Mouse (Mus musculus): Measurements from ENCODE around the gene Dock11.

The Dock11 gene

DNA sequence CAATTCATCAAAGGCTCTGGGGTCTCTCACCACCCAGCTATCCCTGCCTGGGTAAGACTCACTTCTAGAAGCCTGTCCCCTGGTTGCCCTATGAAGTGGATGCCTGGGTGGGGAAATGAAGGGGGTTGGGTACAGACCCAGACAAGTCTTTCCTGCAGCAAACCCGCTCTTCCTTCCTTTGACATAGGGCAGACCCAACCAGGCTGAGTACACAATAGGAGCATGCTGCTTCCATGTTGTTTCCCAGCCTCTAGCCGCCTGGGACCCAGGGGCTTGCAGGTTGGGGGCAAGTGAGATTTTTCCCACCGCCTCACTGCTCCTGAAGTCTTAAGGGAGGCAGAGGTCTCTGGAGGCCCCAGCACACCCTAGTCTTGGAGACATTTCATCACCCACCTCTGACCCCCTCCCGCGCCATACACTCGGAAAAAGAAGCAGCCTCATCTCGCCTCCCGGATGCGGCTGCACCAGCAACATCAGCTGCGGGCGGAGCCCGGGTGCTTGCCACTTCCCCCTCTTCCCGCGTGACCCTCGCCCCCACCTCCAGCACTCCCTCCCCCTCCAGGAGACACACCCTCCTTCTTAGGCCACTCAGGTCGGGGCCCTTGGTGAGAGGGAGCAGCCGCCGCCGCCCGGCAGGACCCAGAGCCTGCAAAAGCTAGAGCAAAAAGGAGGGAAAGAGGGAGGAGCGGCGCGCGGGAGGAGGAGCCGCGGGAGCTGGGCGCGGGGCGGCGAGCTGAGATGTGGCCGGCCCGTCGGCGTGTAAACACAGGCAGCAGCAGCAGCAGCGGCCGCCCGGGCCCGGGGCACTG lies at the start of gene Dock11:
TSS of gene Dock11 (plus strand) at position 746 of the 809 bp plus-strand sequence.
- DNase-seq (ENCODE audit: low spot score): peak; percentile 69

GRCm38 (mm10) chrX:35879703-35880102 lies 8.9 kb upstream of the Dock11 start:
- DNase-seq (ENCODE audit: low spot score): no peak

DNA sequence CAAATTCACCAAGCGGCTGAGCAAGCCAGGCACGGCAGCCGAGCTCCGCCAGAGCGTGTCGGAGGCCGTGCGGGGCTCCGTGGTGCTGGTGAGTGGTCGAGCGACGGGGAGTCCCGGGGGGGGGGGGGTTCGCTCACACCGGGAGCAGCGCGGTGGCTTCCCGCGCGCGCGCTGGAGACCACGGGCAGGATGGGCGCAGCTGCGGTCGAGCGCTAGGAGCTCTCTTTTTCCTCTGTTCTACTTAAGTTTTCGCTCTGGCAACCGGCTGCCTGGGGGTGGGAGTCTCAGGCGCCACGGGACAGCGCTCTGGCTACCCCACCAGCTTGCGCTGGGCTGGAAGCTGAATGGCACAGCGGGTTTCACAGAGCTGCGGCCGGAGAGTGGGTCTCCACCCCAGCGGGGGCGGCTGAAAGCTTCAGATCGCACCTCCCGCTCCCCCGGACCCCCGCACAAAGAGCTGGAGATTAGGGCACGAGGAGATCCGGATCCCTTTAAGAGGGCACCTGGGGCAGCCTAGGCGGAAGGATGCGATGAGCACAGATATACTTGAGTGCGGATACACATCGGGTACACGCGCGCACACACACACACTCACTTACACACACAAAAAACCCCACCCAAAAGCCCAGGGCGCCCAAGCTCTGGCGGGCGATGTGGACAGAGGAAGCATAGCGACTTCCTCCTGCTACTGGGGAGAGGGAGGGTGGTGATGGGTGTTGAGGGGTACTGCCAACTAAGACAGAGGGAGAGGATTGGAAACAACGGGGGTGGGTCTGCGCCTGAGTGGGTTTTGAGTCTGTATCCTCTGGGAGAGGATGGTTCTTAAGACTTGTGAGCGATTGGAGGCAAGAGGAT lies 540 bp downstream of the Dock11 start:
- DNase-seq (ENCODE audit: low spot score): peak; percentile 38

- no peak for DNase-seq (ENCODE audit: low spot score)
Measured at GRCm38 (mm10) chrX:35889800-35890106, 1.1 kb downstream of the Dock11 start.

DNA sequence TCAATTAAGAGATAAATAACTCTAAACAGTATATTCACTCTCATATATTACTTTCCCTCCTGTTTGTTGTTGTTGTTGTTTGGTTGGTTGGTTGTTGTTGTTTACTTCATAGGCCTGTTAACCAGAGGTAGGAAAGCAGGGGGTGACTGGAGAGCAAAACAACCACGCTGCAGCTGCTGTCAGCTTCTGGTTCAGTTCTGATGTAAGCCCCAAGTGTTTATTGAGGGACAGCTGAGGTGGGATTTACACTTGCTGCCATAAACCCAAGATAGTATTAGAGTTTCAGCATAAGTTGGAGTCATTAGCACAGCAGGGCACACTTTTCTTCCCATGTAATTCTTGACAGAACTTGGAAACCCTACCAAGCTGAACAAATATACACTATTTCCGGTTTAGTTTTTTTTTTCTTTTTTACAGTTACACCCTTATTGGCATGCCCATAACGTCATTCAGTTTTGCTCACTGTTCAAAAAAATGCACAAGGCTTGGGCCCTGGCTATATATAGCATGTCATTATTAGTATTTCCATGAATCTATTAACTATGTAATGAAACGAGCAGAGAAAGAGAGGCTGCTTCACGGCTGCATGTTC lies 3.0 kb downstream of the Dock11 start:
- DNase-seq (ENCODE audit: low spot score): no peak

- no peak for DNase-seq (ENCODE audit: low spot score)
Measured at GRCm38 (mm10) chrX:35892377-35892776, 3.7 kb downstream of the Dock11 start.

DNA sequence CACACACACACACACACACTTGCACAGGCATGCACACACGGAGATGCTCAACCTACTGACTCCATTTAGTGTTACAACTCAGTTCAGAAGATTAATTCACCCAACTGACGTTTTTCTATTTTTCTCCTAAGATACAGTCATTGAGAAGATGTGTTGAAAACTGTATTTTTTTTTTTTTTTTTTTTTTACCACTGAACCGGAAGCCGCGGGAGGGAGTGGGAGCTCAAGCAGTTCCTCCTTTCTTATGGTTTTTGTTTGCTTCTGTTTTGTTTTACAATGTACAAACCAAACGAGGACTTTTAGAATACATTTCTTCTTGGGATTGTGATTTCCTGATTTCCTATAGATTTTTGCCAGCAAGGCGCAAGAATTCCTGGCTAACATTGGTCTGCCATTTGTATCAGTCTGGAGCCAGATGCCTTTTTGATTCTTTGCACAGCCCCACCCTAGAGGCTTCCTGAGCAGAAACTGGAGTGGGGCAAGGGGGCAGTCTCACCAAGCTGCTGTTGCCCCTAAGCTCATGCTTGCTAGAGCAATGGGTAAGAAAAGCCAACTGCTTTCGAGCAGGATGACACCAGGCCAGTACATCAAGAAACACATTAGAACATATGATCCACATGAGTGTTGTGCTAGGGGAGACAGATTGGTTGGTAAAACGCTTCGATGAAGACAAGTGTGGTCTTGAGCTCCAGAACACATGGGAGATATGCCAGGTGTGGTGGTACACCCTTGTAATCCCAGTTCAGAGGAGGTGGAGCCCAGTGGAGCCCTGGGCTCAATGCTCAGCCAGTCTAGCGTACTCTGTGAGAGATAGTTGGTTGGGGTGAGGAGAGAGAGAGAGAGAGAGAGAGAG lies 9.2 kb downstream of the Dock11 start:
- DNase-seq (ENCODE audit: low spot score): no peak

DNA sequence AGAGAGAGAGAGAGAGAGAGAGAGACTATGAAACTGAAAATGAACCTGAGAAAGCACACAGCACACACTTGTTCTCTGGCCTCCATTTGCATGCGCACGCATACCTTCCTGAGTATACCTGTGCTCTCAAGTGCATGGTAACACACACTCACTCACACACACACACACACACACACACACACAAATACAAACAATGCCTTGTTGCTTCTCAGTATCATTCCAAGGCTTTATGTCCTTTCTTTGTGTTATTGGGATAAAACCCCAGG lies 9.8 kb downstream of the Dock11 start:
- no peak for DNase-seq (ENCODE audit: low spot score)

DNA sequence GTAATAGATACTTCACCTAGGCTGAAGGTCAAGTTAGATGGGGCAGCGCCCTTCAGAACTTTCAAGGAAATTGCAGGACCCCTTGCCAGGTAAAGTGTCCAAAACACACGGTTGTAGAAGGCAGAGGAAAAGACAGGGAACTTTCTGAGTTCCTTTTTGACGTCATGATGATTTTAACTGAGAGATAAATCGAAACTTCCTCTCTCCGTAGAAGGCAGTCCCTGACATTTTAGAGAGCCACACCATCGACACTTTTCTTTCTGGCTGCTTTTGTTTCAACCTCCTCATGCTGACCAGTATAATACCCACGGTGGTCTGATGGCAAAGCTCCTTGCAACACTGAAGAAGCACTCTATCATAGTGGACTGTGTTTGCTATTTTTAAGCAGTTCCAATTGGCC lies 15.7 kb downstream of the Dock11 start:
- no peak for DNase-seq (ENCODE audit: low spot score)

GRCm38 (mm10) chrX:35906696-35907330 lies 18.2 kb downstream of the Dock11 start:
- no peak for DNase-seq (ENCODE audit: low spot score)

- DNase-seq (ENCODE audit: low spot score): no peak
Measured at GRCm38 (mm10) chrX:35919558-35919957, 30.9 kb downstream of the Dock11 start.

DNA sequence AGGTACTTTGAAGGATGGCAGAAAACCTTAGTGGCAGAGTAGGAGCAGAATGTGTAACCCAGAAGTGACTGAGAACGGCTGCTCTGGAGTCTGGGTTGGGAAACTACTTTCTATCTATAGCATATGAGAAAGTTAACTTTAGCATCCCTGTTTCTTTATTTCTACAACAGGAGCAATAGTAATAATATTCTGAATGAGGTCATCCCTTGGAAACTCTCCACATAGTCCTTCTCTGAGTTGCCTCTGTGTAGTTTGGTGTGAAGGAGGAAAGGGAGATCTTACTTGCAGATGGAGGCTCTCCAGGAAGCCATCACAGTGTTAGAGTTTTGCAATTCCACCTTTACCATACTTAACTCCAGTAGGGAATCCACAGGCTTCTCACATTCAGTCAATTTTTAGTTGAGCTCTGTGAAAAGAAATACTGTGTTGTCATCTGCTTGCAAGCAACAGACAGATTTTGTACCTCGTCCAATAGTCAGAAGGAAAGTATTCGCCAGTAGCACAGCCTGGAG lies 31.5 kb downstream of the Dock11 start:
- DNase-seq (ENCODE audit: low spot score): no peak

- DNase-seq (ENCODE audit: low spot score): no peak
Measured at GRCm38 (mm10) chrX:35921922-35922321, 33.3 kb downstream of the Dock11 start.

DNA sequence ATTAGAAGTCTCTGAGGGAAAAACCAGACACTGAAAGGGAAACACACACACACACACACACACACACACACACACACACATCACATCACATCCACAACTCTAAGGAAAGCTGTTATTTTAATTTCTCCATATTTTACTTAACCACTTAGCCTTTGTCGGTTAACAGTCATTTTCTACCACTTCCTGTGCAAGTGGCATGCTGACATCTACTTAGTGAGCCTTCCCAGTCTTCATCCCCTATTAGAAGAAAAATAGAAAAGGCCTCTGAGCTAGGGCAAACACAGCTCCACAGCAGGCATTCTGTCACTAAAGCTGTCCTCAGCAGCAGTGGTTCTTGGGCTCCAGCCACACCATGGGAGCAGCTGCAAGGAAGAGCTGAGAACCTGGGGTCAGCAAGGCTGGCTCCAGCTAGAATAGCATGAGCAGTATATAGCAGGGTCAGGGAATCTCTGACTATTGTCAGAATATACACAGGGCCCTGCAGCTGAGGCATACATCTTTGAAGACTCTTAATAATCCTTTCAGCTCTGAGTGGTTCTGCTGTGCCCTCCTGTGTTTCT lies 36.2 kb downstream of the Dock11 start:
- no peak for DNase-seq (ENCODE audit: low spot score)

DNA sequence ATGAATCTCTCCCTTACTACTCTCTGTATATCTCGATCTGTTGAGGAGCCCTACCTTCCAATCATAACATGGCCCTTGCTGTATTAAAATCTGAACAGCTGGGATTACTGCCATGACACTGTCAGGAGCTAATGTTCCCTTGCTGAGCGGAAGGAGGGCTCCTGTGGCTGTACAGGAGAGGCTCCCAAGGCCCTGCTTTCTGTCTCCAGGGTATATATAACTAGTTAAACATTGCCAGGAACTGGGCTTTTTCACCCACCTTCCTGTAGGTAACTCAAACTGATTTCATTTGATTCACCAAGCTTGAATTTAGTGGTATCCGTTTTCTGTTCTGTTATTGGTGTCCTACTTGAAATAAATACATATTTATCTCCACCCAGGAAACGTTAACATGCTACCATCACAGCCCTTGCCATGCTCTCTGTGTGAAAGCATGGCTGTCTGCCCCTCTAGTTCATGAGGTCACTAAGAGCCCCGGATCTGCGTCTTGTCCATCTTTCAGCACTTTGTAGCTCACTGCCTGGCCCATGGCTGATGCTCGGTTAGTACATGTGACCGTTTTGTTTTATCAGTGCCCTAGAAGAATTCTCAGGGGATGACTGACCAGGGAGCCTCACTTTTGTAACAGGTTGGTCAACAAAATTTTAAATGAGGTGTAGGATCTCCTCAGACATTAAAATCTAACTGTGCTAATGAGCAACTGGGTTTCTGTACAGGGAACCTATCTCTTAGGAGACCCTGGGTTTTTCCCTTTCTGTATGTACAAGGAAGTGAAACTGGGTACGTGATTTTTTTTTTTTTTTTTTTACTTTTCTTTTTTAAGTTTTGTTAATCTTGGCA lies 41.7 kb downstream of the Dock11 start:
- no peak for DNase-seq (ENCODE audit: low spot score)

GRCm38 (mm10) chrX:35930934-35931406 lies 42.3 kb downstream of the Dock11 start:
- no peak for DNase-seq (ENCODE audit: low spot score)

DNA sequence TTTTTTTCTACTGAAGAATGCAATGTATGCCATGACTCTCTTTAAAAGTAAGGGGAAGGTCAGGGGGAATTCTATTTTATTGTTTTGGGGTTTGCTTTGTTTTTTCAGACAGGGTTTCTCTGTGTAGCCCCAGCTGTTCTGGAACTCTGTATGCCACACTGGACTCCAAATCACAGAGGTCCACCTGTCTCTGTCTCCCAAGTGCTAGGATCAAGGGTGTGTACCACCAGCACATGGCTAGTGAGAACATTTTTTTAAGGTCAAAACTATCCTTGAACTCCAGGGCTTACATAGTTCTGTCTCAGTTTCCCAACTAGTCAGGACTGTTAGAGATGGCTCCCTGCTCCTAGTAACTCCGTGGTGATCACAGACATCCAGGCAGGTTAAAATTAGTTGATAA lies 43.3 kb downstream of the Dock11 start:
- no peak for DNase-seq (ENCODE audit: low spot score)

DNA sequence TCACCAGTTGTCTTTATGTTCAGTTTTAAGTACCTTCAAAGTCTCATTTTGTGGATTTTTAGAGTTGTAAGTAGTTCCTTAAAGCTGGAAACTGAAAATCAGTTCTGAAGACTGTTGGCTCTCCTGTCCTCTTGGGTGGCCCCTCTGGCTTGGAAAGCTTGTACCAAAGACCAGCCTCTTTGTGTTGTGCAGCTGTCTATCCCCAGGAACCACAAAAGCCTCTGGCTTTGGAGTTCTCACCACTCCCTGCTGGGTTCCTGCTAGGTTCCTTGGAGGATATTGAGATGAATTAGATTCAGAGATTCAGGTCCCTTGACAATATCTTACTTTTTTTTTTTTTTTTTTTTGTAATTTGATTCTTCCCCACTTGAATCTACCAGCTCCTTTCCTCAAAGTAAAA lies 44.3 kb downstream of the Dock11 start:
- no peak for DNase-seq (ENCODE audit: low spot score)

- DNase-seq (ENCODE audit: low spot score): no peak
Measured at GRCm38 (mm10) chrX:35938112-35938511, 49.5 kb downstream of the Dock11 start.

GRCm38 (mm10) chrX:35946394-35946793 lies 57.8 kb downstream of the Dock11 start:
- DNase-seq (ENCODE audit: low spot score): no peak
